In genomic region chr13:28931776-28932175, GRCm38 (mm10) we compare ENCODE assay signal across 19 mouse cellular contexts. TPM values are rescaled to one million over a fixed set of nuclear protein-coding genes. Genes with fewer than 3 reads are reported as not detected.
DNase-seq lines count a peak whose midpoint lies in the region; ATAC-seq and TF ChIP-seq lines count a peak whose summit lies in the region.
"Had no signal": no experiment of that assay in that cellular context is flagged by ENCODE, and none has a peak within 500 bp of the region (broad histone marks: within the 10 kb centered on the region; RNA-seq: fewer than 3 reads in every experiment).

No protein-coding gene starts in this region.

- no peaks in the 10 kb centered on the region for H3K36me3 ChIP-seq in heart, adult 2 months (ENCODE audit: control insufficient read depth, insufficient read depth, low read length)
- no peaks in the 10 kb centered on the region for H3K36me3 ChIP-seq in heart, embryonic 11.5 days (ENCODE audit: control insufficient read depth, insufficient read depth, low read length)
- H3K36me3 ChIP-seq: forebrain, embryonic 12.5 days; heart, embryonic 12.5 days; hindbrain, embryonic 12.5 days; midbrain, embryonic 15.5 days; stomach, embryonic 15.5 days had no signal

- no peak for TF ChIP-seq CTCF in heart, adult 2 months (IDR thresholded peaks at IDR 0.05)

- no peak for ATAC-seq in heart, embryonic 11.5 days (replicated peaks; ENCODE audit: insufficient number of reproducible peaks, low FRiP score, low TSS enrichment)
- ATAC-seq: intestine, postnatal 0 days; midbrain, embryonic 15.5 days had no signal

- no peak for DNase-seq in heart, adult 2 months
- DNase-seq in 3T3-L1 (ENCODE audit: low read depth, low spot score) = peak; percentile 77
- peak; percentile 47 for DNase-seq in MN1 (ENCODE audit: low spot score)
- no peak for DNase-seq in ovary, postnatal 10 days (ENCODE audit: low spot score)
- DNase-seq in cerebellum, postnatal 25 days = no peak
- DNase-seq: cerebellum, adult 2 months; layer of hippocampus, postnatal 36 days; right cerebral cortex, adult 18-20 months; right cerebral cortex, postnatal 4 days; thymus, postnatal 4 days had no signal

- H3K4me2 ChIP-seq in heart, embryonic 11.5 days = no peak overlapping the region
- H3K4me2 ChIP-seq: forebrain, embryonic 12.5 days; heart, embryonic 12.5 days; hindbrain, embryonic 12.5 days; midbrain, embryonic 15.5 days; stomach, embryonic 15.5 days had no signal

- no peak overlapping the region for H3K9ac ChIP-seq in heart, adult 2 months (ENCODE audit: low read depth, low read length)
- no peak overlapping the region for H3K9ac ChIP-seq in heart, embryonic 11.5 days (ENCODE audit: low read depth, low read length)
- H3K9ac ChIP-seq: forebrain, embryonic 12.5 days; heart, embryonic 12.5 days; hindbrain, embryonic 12.5 days; midbrain, embryonic 15.5 days; stomach, embryonic 15.5 days had no signal

- intact Hi-C loops in heart, adult 2 months (cut with DNase I) = loop anchor here (2.0 to 5.0 kb wide), 2 partner anchors 19 to 44 kb away; no protein-coding TSS in a partner anchor

- H3K27me3 ChIP-seq in heart, adult 2 months (ENCODE audit: control insufficient read depth, insufficient read depth, low read length) = no peaks in the 10 kb centered on the region
- H3K27me3 ChIP-seq in heart, embryonic 11.5 days (ENCODE audit: control insufficient read depth, insufficient read depth, low read length) = no peaks in the 10 kb centered on the region
- H3K27me3 ChIP-seq: forebrain, embryonic 12.5 days; heart, embryonic 12.5 days; hindbrain, embryonic 12.5 days; midbrain, embryonic 15.5 days; stomach, embryonic 15.5 days had no signal

- no peak overlapping the region for H3K4me3 ChIP-seq in heart, adult 2 months
- H3K4me3 ChIP-seq in heart, embryonic 11.5 days (ENCODE audit: low read depth, low read length) = no peak overlapping the region
- H3K4me3 ChIP-seq in brown adipose tissue, adult 24 weeks (ENCODE audit: insufficient read depth, low read depth, low read length) = no peak overlapping the region
- H3K4me3 ChIP-seq: forebrain, embryonic 12.5 days; heart, embryonic 12.5 days; hindbrain, embryonic 12.5 days; layer of hippocampus, adult 2 months; midbrain, embryonic 15.5 days; stomach, embryonic 15.5 days had no signal

- no peaks in the 10 kb centered on the region for H3K9me3 ChIP-seq in heart, embryonic 11.5 days (replicated peaks; ENCODE audit: control insufficient read depth, low read length)
- H3K9me3 ChIP-seq: forebrain, embryonic 12.5 days; heart, embryonic 12.5 days; hindbrain, embryonic 12.5 days; midbrain, embryonic 15.5 days; stomach, embryonic 15.5 days had no signal

- H3K79me2 ChIP-seq in heart, adult 2 months (replicated peaks; ENCODE audit: control insufficient read depth, insufficient read depth, low read length) = no peaks in the 10 kb centered on the region

- peaks cover 6% of the 10 kb centered on the region for H3K4me1 ChIP-seq in heart, adult 2 months (ENCODE audit: control insufficient read depth, insufficient read depth, low read length)
- peaks cover 3% of the 10 kb centered on the region; the same call in 1 of the 2 replicates for H3K4me1 ChIP-seq in heart, embryonic 11.5 days (ENCODE audit: control insufficient read depth, insufficient read depth, low read length)
- peaks cover 13% of the 10 kb centered on the region for H3K4me1 ChIP-seq in brown adipose tissue, adult 24 weeks (ENCODE audit: control insufficient read depth, insufficient read depth, insufficient read length, low read length)
- H3K4me1 ChIP-seq: midbrain, embryonic 15.5 days; stomach, embryonic 15.5 days had no signal

- H3K27ac ChIP-seq in heart, adult 2 months = peak overlapping the region; percentile 41
- H3K27ac ChIP-seq in heart, embryonic 11.5 days (ENCODE audit: low read depth, low read length) = no peak overlapping the region
- H3K27ac ChIP-seq in brown adipose tissue, adult 24 weeks (replicated peaks; ENCODE audit: low read depth, low read length) = peak overlapping the region; percentile 65
- H3K27ac ChIP-seq: forebrain, embryonic 12.5 days; hindbrain, embryonic 12.5 days; layer of hippocampus, adult 2 months; midbrain, embryonic 15.5 days; stomach, embryonic 15.5 days had no signal

- TF ChIP-seq EP300 in heart, adult 2 months (IDR thresholded peaks at IDR 0.05; ENCODE audit: insufficient read depth, low read depth, low read length) = no peak

- 39% methylated on average over 3 of the region's 3 CpGs for WGBS in heart, adult 2 months
- 43% methylated on average over 3 of the region's 3 CpGs for WGBS in heart, embryonic 11.5 days (ENCODE audit: insufficient replicate concordance)

- no peak for TF ChIP-seq POLR2A in heart, adult 2 months (IDR thresholded peaks at IDR 0.05; ENCODE audit: insufficient read depth, low read depth, low read length)

RNA-seq across cellular contexts. Expression of gene Sox4, which starts 21.7 kb away (rescaled TPM):
- 10 to 100 TPM; 13.6 to 17.5 TPM for total RNA-seq in heart, adult 2 months (2021)
- 8.3 and 11.9 TPM in 2 replicates for polyA plus RNA-seq in heart, adult 2 months (2012; rRNA removed)
- 45.6 and 47.0 TPM in 2 replicates for polyA plus RNA-seq in heart, embryonic 11.5 days (2014; fragmentation: Nextera tagmentation; extraction: Ambion mirVana)
- polyA plus RNA-seq in brown adipose tissue, adult 24 weeks (2012; ENCODE audit: insufficient read depth, insufficient read length, missing spikeins) = 3.3 and 5.2 TPM in 2 replicates

Comparison
In these comparisons a context has a peak if more than half of its experiments do, and no peak if none do; other contexts are left out.
1. DNase-seq: peak in 3T3-L1 (single experiment) and MN1 (single experiment); none in heart, adult 2 months (0 of 2), ovary, postnatal 10 days (single experiment) and cerebellum, postnatal 25 days (0 of 2).